Comparison of ENCODE assay signal across 9 mouse cellular contexts in genomic region chr19:32441568-32441967, GRCm38 (mm10). TPM values are rescaled to one million over a fixed set of nuclear protein-coding genes. Genes with fewer than 3 reads are reported as not detected.
A peak's percentile ranks its signal among the peaks of the same experiment; 100 is the strongest.
DNase-seq lines count a peak whose midpoint lies in the region; ATAC-seq and TF ChIP-seq lines count a peak whose summit lies in the region.
"Had no signal": no experiment of that assay in that cellular context is flagged by ENCODE, and none has a peak within 500 bp of the region (broad histone marks: within the 10 kb centered on the region; RNA-seq: fewer than 3 reads in every experiment).

No protein-coding gene starts in this region.

- TF ChIP-seq RAD21 in MEL (IDR thresholded peaks at IDR 0.05; ENCODE audit: low read depth, low read length): peak; percentile 69

- peak; percentile 69 for TF ChIP-seq CTCF in layer of hippocampus, adult 2 months (conservative IDR thresholded peaks at IDR 0.05)
- TF ChIP-seq CTCF in MEL (IDR thresholded peaks at IDR 0.05 in 2 of 3, conservative IDR thresholded peaks at IDR 0.05 in 1 of 3; ENCODE audit: control insufficient read depth in 1 of 3, insufficient read depth in 1 of 3, low read depth in 2 of 3, low read length in 3 of 3, poor library complexity in 1 of 3, severe bottlenecking in 1 of 3): peak; percentile 52 to 57 (median 54)
- peak; percentile 28; the same call in 1 of the 2 replicates for TF ChIP-seq CTCF in spleen, adult 2 months (IDR thresholded peaks at IDR 0.05; ENCODE audit: extremely low read depth, insufficient read depth, insufficient read length, insufficient replicate concordance)

- H3K9ac ChIP-seq in MEL (ENCODE audit: control insufficient read depth, low read depth, low read length, poor library complexity, severe bottlenecking): no peak overlapping the region
- H3K9ac ChIP-seq in hindbrain, embryonic 11.5 days (ENCODE audit: low read depth, low read length): no peak overlapping the region
- H3K9ac ChIP-seq: forebrain, postnatal 0 days had no signal

- no peaks in the 10 kb centered on the region for H3K27me3 ChIP-seq in MEL (ENCODE audit: control insufficient read depth in 1 of 2, insufficient read depth in 2 of 2, low read length in 2 of 2)
- no peaks in the 10 kb centered on the region for H3K27me3 ChIP-seq in spleen, adult 2 months (ENCODE audit: control insufficient read depth, insufficient read depth, low read length)
- H3K27me3 ChIP-seq in hindbrain, embryonic 11.5 days (ENCODE audit: control insufficient read depth, insufficient read depth, low read length): no peaks in the 10 kb centered on the region

- H3K27ac ChIP-seq in layer of hippocampus, adult 2 months: no peak overlapping the region
- H3K27ac ChIP-seq in MEL (ENCODE audit: control insufficient read depth, low read depth, low read length): no peak overlapping the region
- H3K27ac ChIP-seq in spleen, adult 2 months (ENCODE audit: insufficient read depth, low read length): no peak overlapping the region
- no peak overlapping the region for H3K27ac ChIP-seq in hindbrain, embryonic 11.5 days (ENCODE audit: low read depth, low read length)

- no peaks in the 10 kb centered on the region for H3K36me3 ChIP-seq in MEL (ENCODE audit: control insufficient read depth in 1 of 2, insufficient read depth in 2 of 2, low read length in 2 of 2)
- H3K36me3 ChIP-seq in spleen, adult 2 months (ENCODE audit: control insufficient read depth, insufficient read depth, low read length): no peaks in the 10 kb centered on the region
- H3K36me3 ChIP-seq in hindbrain, embryonic 11.5 days (ENCODE audit: control insufficient read depth, insufficient read depth, low read length): no peaks in the 10 kb centered on the region

- no peak for ATAC-seq in hindbrain, embryonic 11.5 days (ENCODE audit: low FRiP score)
- ATAC-seq: forebrain, postnatal 0 days had no signal

- H3K4me1 ChIP-seq in MEL (ENCODE audit: control insufficient read depth in 1 of 2, insufficient read depth in 2 of 2, low read length in 2 of 2): no peaks in the 10 kb centered on the region
- H3K4me1 ChIP-seq in spleen, adult 2 months (ENCODE audit: control insufficient read depth, insufficient read depth, insufficient read length): no peaks in the 10 kb centered on the region
- no peaks in the 10 kb centered on the region for H3K4me1 ChIP-seq in hindbrain, embryonic 11.5 days (replicated peaks; ENCODE audit: control insufficient read depth, insufficient read depth, low read length)

- H3K79me2 ChIP-seq in MEL (ENCODE audit: control insufficient read depth, insufficient read depth, low read length, poor library complexity): no peaks in the 10 kb centered on the region

- TF ChIP-seq EP300 in MEL (IDR thresholded peaks at IDR 0.05; ENCODE audit: low read depth in 1 of 2, low read length in 2 of 2): no peak

- H3K9me3 ChIP-seq in MEL (replicated peaks; ENCODE audit: insufficient read depth, low read length): no peaks in the 10 kb centered on the region
- no peaks in the 10 kb centered on the region for H3K9me3 ChIP-seq in hindbrain, embryonic 11.5 days (ENCODE audit: control insufficient read depth, low read length)

- TF ChIP-seq POLR2A in MEL (IDR thresholded peaks at IDR 0.05; ENCODE audit: control insufficient read depth in 1 of 2, insufficient read depth in 1 of 2, low read depth in 1 of 2, low read length in 2 of 2, poor library complexity in 1 of 2): no peak
- TF ChIP-seq POLR2A in spleen, adult 2 months (IDR thresholded peaks at IDR 0.05; ENCODE audit: low read depth, low read length): no peak

- 92% methylated on average over 11 of the region's 11 CpGs for WGBS in spleen, adult 2 months
- 97% methylated on average over 10 of the region's 11 CpGs for WGBS in hindbrain, embryonic 11.5 days

- H3K4me2 ChIP-seq in hindbrain, embryonic 11.5 days (replicated peaks; ENCODE audit: low read depth, low read length): no peak overlapping the region

- DNase-seq in layer of hippocampus, adult 2 months (ENCODE audit: low spot score in 2 of 2): no peak
- DNase-seq in layer of hippocampus, adult 11-12 months (ENCODE audit: low spot score): no peak
- peak; percentile 53 for DNase-seq in MEL (ENCODE audit: low read depth, low spot score)
- peak; percentile 18 to 24 for DNase-seq in cerebellum, postnatal 14 days
- DNase-seq in spleen, adult 2 months (ENCODE audit: low read depth in 1 of 2, low spot score in 2 of 2): peak; percentile 27 to 48
- DNase-seq in ovary, postnatal 14 days (ENCODE audit: low spot score): no peak
- no peak for DNase-seq in hindbrain, embryonic 11.5 days (ENCODE audit: low spot score)
- DNase-seq in layer of hippocampus, postnatal 10 days (ENCODE audit: low spot score in 2 of 2): no peak
- DNase-seq: forebrain, postnatal 0 days had no signal

- H3K4me3 ChIP-seq in layer of hippocampus, adult 2 months: no peak overlapping the region
- H3K4me3 ChIP-seq in MEL (ENCODE audit: control insufficient read depth in 1 of 2, insufficient read depth in 1 of 2, low read depth in 2 of 2, low read length in 2 of 2): no peak overlapping the region
- no peak overlapping the region for H3K4me3 ChIP-seq in spleen, adult 2 months (ENCODE audit: extremely low read depth, insufficient read depth, insufficient read length)
- H3K4me3 ChIP-seq in hindbrain, embryonic 11.5 days (ENCODE audit: low read depth, low read length): no peak overlapping the region

TF ChIP-seq in MEL, 35 proteins besides CTCF, POLR2A, EP300 and RAD21:
- TF ChIP-seq SMC3 (IDR thresholded peaks at IDR 0.05; ENCODE audit: low read depth, low read length): peak; percentile 62
- TF ChIP-seq E2F4 (IDR thresholded peaks at IDR 0.05; ENCODE audit: borderline replicate concordance, low read depth, low read length): no peak
- peak; percentile 78 for TF ChIP-seq ZC3H11A (IDR thresholded peaks at IDR 0.05; ENCODE audit: low read depth, low read length)

RNA-seq across cellular contexts. Expression of gene Rpl9-ps6, which starts 24.8 kb away (rescaled TPM):
- 10 to 100 TPM; 30.6 to 35.4 TPM for total RNA-seq in layer of hippocampus, adult 2 months (2021)
- 111 and 161 TPM in 2 replicates for total RNA-seq in MEL (2012; rRNA removed)
- 10 to 100 TPM in 1 of 2 experiments, not detected in 1; 95.5 TPM for polyA plus RNA-seq in MEL (2012; ENCODE audit: insufficient read depth in 1 of 2, insufficient read length in 2 of 2, low read depth in 1 of 2, low replicate concordance in 2 of 2, missing spikeins in 1 of 2)
- polyA plus RNA-seq in spleen, adult 2 months (2012; rRNA removed): 3.5 and 6.1 TPM in 2 replicates
- polyA plus RNA-seq in hindbrain, embryonic 11.5 days (2014; fragmentation: Nextera tagmentation; extraction: Ambion mirVana): 76.8 and 85.8 TPM in 2 replicates
- 10 to 100 TPM; 27.0 to 36.9 TPM for total RNA-seq in layer of hippocampus, postnatal 10 days (2021)

RNA-seq across cellular contexts. Expression of gene Minpp1, which starts 44.0 kb away (rescaled TPM):
- total RNA-seq in layer of hippocampus, adult 2 months (2021): 10 to 100 TPM; 58.2 to 64.3 TPM
- 192 and 256 TPM in 2 replicates for total RNA-seq in MEL (2012; rRNA removed)
- polyA plus RNA-seq in MEL (2012; ENCODE audit: insufficient read depth in 1 of 2, insufficient read length in 2 of 2, low read depth in 1 of 2, low replicate concordance in 2 of 2, missing spikeins in 1 of 2): 100 to 1,000 TPM in 1 of 2 experiments, not detected in 1; 176 TPM
- polyA plus RNA-seq in spleen, adult 2 months (2012; rRNA removed): 44.7 and 82.4 TPM in 2 replicates
- 64.8 and 68.8 TPM in 2 replicates for polyA plus RNA-seq in hindbrain, embryonic 11.5 days (2014; fragmentation: Nextera tagmentation; extraction: Ambion mirVana)
- 10 to 100 TPM; 51.8 to 56.3 TPM for total RNA-seq in layer of hippocampus, postnatal 10 days (2021)

RNA-seq across cellular contexts. Expression of gene Sgms1, which starts 52.1 kb away (rescaled TPM):
- 10 to 100 TPM; 53.9 to 59.6 TPM for total RNA-seq in layer of hippocampus, adult 2 months (2021)
- 16.3 and 16.9 TPM in 2 replicates for total RNA-seq in MEL (2012; rRNA removed)
- polyA plus RNA-seq in MEL (2012; ENCODE audit: insufficient read depth in 1 of 2, insufficient read length in 2 of 2, low read depth in 1 of 2, low replicate concordance in 2 of 2, missing spikeins in 1 of 2): 10 to 100 TPM in 1 of 2 experiments, not detected in 1; 18.5 TPM
- 15.6 and 15.8 TPM in 2 replicates for polyA plus RNA-seq in spleen, adult 2 months (2012; rRNA removed)
- 12.8 and 17.4 TPM in 2 replicates for polyA plus RNA-seq in hindbrain, embryonic 11.5 days (2014; fragmentation: Nextera tagmentation; extraction: Ambion mirVana)
- 10 to 100 TPM; 36.3 to 44.3 TPM for total RNA-seq in layer of hippocampus, postnatal 10 days (2021)

Comparison
In these comparisons a context has a peak if more than half of its experiments do, and no peak if none do; other contexts are left out.
1. DNase-seq: peak in MEL (single experiment), cerebellum, postnatal 14 days (2 of 2) and spleen, adult 2 months (2 of 2); none in layer of hippocampus, adult 2 months (0 of 2), layer of hippocampus, adult 11-12 months (single experiment), ovary, postnatal 14 days (single experiment), hindbrain, embryonic 11.5 days (single experiment) and layer of hippocampus, postnatal 10 days (0 of 2).
2. Peak in every context shown above with its lines, with median percentiles within 50 percentile points of each other: CTCF ChIP-seq.